Mouse (Mus musculus): ENCODE data around the gene 1700001P01Rik. TPM values are rescaled to one million over a fixed set of nuclear protein-coding genes. Genes with fewer than 3 reads are reported as not detected.

The 1700001P01Rik gene
- not detected in 2 replicates for polyA plus RNA-seq (2014; fragmentation: Nextera tagmentation; extraction: Ambion mirVana)

DNA sequence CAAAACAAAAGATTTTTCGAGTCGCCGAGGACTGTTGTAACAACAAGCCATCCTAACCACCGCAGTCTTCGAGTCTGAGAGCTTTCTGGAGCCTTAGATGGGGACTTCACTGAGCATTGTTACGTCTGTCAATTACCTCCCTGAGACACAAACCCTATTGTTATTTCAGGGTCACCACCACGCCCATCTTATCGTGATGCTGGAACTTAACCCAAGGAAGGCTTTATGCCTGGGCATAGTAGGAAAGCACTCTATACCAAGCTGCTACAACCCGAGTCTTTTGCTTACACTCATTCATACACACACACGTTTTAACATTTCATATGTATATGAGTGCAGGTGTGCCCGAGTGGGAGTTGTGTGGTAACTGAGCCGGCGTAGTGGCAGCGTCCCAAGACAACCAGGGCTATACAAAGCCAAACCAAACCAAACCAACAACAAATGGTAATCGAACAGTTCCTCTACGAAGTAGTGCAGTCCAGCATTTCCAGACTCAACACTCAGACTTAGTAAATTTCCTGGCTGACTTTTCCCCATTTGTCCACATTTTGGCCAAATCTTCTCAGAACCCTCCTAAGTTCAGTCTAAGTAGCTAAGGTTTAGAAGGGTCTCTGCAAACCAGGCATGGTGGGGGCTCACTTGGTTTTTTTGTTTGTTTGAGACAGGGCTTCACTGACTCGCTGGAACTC is at the start of gene 1700001P01Rik:
Gene 1700001P01Rik, minus strand, starts transcription at position 111 of the 689 bp plus-strand sequence.
- no peak for ATAC-seq (ENCODE audit: insufficient number of reproducible peaks, insufficient read depth, low FRiP score, low read depth)

DNA sequence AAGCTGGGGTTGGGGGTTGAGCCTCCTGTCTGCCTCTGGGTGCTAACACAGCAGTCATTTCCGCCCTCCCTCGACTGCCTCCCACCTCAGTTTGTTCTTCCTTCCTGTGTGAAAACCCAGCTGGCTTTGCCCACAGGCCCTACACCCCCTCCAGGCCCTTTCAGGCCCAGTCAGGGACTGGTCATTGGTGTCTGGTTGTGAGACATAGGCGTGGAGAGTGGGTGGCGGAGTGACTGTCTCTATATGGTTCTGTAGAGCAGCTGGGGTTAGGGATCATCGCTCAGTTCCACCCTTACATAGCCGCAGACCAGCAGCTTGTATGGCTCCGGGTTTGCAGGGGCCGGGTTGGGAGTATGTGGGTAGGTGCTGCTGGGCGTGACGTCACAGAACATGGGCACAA is 49.6 kb upstream of the 1700001P01Rik start:
- 80% methylated on average over 10 of the region's 10 CpGs for WGBS
- H3K27me3 ChIP-seq (ENCODE audit: control insufficient read depth, insufficient read depth, low read length), result no peaks in the 10 kb centered on the region
- no peak overlapping the region for H3K4me3 ChIP-seq (ENCODE audit: control insufficient read depth in 1 of 2, insufficient read depth in 1 of 2, low read depth in 1 of 2, low read length in 2 of 2)
- no peak overlapping the region for H3K4me2 ChIP-seq (ENCODE audit: low read length)
- no peaks in the 10 kb centered on the region for H3K9me3 ChIP-seq (ENCODE audit: control insufficient read depth, low read length)
- no peak overlapping the region for H3K9ac ChIP-seq (ENCODE audit: low read length)
- ATAC-seq (ENCODE audit: insufficient number of reproducible peaks, insufficient read depth, low FRiP score, low read depth), result no peak
- H3K36me3 ChIP-seq (ENCODE audit: control insufficient read depth, insufficient read depth, low read length), result peaks cover 75% of the 10 kb centered on the region
- H3K27ac ChIP-seq (replicated peaks in 1 of 2; ENCODE audit: control insufficient read depth in 1 of 2, insufficient read depth in 1 of 2, low read depth in 2 of 2, low read length in 2 of 2), result no peak overlapping the region
- peaks cover 11 to 12% of the 10 kb centered on the region in 2 experiments for H3K4me1 ChIP-seq (ENCODE audit: control insufficient read depth in 2 of 2, insufficient read depth in 2 of 2, low read length in 2 of 2)

More for the DNA sequence above, at the start of gene 1700001P01Rik:
- Histone ChIP-seq H3K36me3 (ENCODE audit: control insufficient read depth, insufficient read depth, low read length) (peaks cover 54% of the 10 kb centered on the region), H3K4me3 (ENCODE audit: control insufficient read depth in 1 of 2, insufficient read depth in 1 of 2, low read depth in 1 of 2, low read length in 2 of 2) (no peak within 1 kb of the TSS), H3K9ac (ENCODE audit: low read length) (no peak within 1 kb of the TSS), H3K9me3 (ENCODE audit: control insufficient read depth, low read length) (no peaks in the 10 kb centered on the region), H3K27ac (replicated peaks in 1 of 2; ENCODE audit: control insufficient read depth in 1 of 2, insufficient read depth in 1 of 2, low read depth in 2 of 2, low read length in 2 of 2) (0 out of 4 replicates have a peak within 1 kb of the TSS, but pooled peaks of 1 of the 2 experiments have one; percentile 4), H3K4me1 (ENCODE audit: control insufficient read depth in 2 of 2, insufficient read depth in 2 of 2, low read length in 2 of 2) (peaks cover 2 to 8% of the 10 kb centered on the region in 2 experiments), H3K4me2 (ENCODE audit: low read length) (no peak within 1 kb of the TSS), H3K27me3 (ENCODE audit: control insufficient read depth, insufficient read depth, low read length) (no peaks in the 10 kb centered on the region)
- WGBS, result 52% methylated on average over 17 of the region's 17 CpGs

DNA sequence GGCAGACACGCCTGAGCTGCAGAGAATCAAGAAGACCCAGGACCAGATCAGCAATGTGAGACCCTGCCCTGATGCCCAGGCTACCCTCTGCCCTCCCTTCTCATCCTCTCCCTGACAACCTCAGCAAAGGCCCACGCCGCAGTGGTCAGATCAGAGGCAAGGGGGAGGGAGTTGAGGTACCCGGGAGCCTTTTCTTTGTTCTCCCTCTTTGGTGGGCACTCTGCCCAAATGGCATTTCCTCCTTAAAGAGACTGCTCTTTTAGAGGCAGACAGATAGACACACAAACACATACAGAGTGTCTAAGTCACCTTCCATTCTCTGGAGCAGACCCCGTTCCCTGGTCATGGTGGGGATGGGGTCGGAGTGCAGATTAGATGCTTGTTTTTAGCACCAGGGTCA is 49.2 kb upstream of the 1700001P01Rik start:
- ATAC-seq (ENCODE audit: insufficient number of reproducible peaks, insufficient read depth, low FRiP score, low read depth), result no peak
- Histone ChIP-seq H3K9me3 (ENCODE audit: control insufficient read depth, low read length) (no peaks in the 10 kb centered on the region), H3K4me1 (ENCODE audit: control insufficient read depth in 2 of 2, insufficient read depth in 2 of 2, low read length in 2 of 2) (peaks cover 12 to 13% of the 10 kb centered on the region in 2 experiments), H3K4me3 (ENCODE audit: control insufficient read depth in 1 of 2, insufficient read depth in 1 of 2, low read depth in 1 of 2, low read length in 2 of 2) (no peak overlapping the region), H3K4me2 (ENCODE audit: low read length) (no peak overlapping the region), H3K27me3 (ENCODE audit: control insufficient read depth, insufficient read depth, low read length) (no peaks in the 10 kb centered on the region), H3K27ac (replicated peaks in 1 of 2; ENCODE audit: control insufficient read depth in 1 of 2, insufficient read depth in 1 of 2, low read depth in 2 of 2, low read length in 2 of 2) (no peak overlapping the region), H3K9ac (ENCODE audit: low read length) (no peak overlapping the region), H3K36me3 (ENCODE audit: control insufficient read depth, insufficient read depth, low read length) (peaks cover 72% of the 10 kb centered on the region)
- WGBS, result 62% methylated on average over 6 of the region's 6 CpGs

DNA sequence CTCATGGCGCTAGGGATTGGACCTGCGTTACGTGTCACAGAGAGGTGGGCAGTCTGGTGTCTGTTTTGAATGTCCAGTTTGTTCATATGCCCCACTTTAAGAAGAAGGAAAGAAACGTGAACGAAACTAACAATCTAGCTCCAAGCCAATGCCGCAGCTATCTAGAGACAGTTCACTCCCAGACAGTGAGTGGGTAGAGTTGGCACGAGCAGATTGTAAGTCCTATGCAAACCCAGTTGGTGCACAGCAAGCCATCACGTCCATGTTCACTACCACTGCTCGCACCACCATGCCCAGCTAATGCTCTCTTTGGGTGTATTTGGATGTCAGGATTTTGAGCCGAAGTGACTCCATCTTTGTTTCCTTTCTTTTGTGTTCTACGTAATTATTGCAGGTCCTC is 48.5 kb upstream of the 1700001P01Rik start:
- WGBS, result 92% methylated on average over 11 of the region's 11 CpGs
- Histone ChIP-seq H3K4me2 (ENCODE audit: low read length) (no peak overlapping the region), H3K9me3 (ENCODE audit: control insufficient read depth, low read length) (no peaks in the 10 kb centered on the region), H3K4me1 (ENCODE audit: control insufficient read depth in 2 of 2, insufficient read depth in 2 of 2, low read length in 2 of 2) (peaks cover 14 to 20% of the 10 kb centered on the region in 2 experiments), H3K27me3 (ENCODE audit: control insufficient read depth, insufficient read depth, low read length) (no peaks in the 10 kb centered on the region), H3K27ac (replicated peaks in 1 of 2; ENCODE audit: control insufficient read depth in 1 of 2, insufficient read depth in 1 of 2, low read depth in 2 of 2, low read length in 2 of 2) (no peak overlapping the region), H3K4me3 (ENCODE audit: control insufficient read depth in 1 of 2, insufficient read depth in 1 of 2, low read depth in 1 of 2, low read length in 2 of 2) (no peak overlapping the region), H3K36me3 (ENCODE audit: control insufficient read depth, insufficient read depth, low read length) (peaks cover 68% of the 10 kb centered on the region), H3K9ac (ENCODE audit: low read length) (no peak overlapping the region)
- no peak for ATAC-seq (ENCODE audit: insufficient number of reproducible peaks, insufficient read depth, low FRiP score, low read depth)

DNA sequence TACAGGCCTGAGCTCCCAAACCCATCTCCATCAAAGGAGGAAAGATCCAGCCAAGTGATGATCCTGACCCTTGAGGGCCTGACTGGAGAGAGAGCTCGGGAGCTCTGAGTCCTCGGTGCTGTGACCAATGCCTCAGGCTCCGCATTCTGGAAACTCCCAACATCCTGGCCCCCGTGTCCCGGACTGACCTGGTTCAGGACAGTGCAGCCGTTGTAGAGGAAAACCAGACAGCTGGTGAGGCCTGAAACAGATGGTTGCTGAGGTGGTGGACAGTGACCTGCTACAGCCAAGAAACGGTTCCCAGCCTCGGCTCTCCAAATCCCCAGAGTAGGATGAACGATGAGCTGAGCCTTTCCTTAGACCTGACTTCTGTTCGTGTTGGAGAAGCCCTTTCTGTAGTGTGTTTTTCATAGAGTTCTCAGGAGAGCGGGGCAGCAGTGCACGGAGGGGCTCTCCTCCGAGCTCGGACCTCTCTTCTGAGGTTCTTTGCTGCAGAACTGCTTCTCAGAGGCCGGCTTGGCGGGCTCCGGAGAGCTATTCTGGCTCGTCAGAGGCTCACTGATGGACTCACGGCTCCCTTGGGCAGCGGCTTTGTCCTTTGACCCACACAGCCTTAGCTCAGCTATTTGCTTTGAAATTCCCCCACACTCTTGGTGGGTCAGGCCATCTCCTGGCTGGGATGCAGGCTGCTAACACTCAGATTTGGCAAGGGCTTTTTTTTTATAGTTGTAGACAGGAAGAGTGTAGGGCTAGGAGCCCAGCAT is 47.3 kb upstream of the 1700001P01Rik start:
- Histone ChIP-seq H3K9ac (ENCODE audit: low read length) (no peak overlapping the region), H3K9me3 (ENCODE audit: control insufficient read depth, low read length) (no peaks in the 10 kb centered on the region), H3K4me3 (ENCODE audit: control insufficient read depth in 1 of 2, insufficient read depth in 1 of 2, low read depth in 1 of 2, low read length in 2 of 2) (no peak overlapping the region), H3K4me2 (ENCODE audit: low read length) (no peak overlapping the region), H3K27me3 (ENCODE audit: control insufficient read depth, insufficient read depth, low read length) (no peaks in the 10 kb centered on the region), H3K4me1 (ENCODE audit: control insufficient read depth in 2 of 2, insufficient read depth in 2 of 2, low read length in 2 of 2) (peaks cover 25 to 31% of the 10 kb centered on the region in 2 experiments), H3K27ac (replicated peaks in 1 of 2; ENCODE audit: control insufficient read depth in 1 of 2, insufficient read depth in 1 of 2, low read depth in 2 of 2, low read length in 2 of 2) (no peak overlapping the region), H3K36me3 (ENCODE audit: control insufficient read depth, insufficient read depth, low read length) (peaks cover 62% of the 10 kb centered on the region)
- no peak for ATAC-seq (ENCODE audit: insufficient number of reproducible peaks, insufficient read depth, low FRiP score, low read depth)
- 77% methylated on average over 20 of the region's 20 CpGs for WGBS

DNA sequence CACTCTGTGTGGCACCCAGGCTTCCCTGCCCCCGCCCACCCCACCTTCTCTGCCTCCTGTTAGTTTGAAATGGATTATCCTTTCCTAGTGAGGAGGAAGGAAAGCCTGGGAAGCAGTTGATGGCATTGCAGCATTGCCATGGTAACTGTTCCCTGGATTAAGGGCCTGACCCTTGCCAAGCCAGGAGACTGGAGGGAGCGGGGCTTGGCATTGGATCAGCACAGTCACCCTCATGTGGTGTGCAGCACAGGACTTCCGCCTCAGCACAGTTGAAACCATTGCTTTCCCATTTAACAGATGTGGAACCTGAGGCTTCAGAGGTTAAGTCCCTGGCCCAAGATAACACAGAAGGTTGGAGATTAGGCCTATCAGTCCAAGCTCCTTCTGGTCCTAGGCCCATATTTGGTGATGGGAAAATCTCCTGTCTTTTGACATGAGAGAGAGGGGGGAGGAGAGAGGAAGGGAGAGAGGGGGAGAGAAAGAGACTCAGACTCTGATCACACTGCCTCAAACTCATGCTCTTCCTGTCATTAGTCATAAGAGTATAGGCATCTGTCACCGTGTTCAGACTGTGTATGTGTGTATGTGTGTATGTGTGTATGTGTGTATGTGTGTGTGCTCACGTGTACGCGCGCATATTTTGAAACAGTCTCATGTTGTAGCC is 45.8 kb upstream of the 1700001P01Rik start:
- no peaks in the 10 kb centered on the region for H3K27me3 ChIP-seq (ENCODE audit: control insufficient read depth, insufficient read depth, low read length)
- H3K36me3 ChIP-seq (ENCODE audit: control insufficient read depth, insufficient read depth, low read length), result peaks cover 59% of the 10 kb centered on the region
- H3K4me1 ChIP-seq (ENCODE audit: control insufficient read depth in 2 of 2, insufficient read depth in 2 of 2, low read length in 2 of 2), result peaks cover 38 to 46% of the 10 kb centered on the region in 2 experiments
- no peak overlapping the region for H3K4me2 ChIP-seq (ENCODE audit: low read length)
- H3K9ac ChIP-seq (ENCODE audit: low read length), result no peak overlapping the region
- H3K27ac ChIP-seq (replicated peaks in 1 of 2; ENCODE audit: control insufficient read depth in 1 of 2, insufficient read depth in 1 of 2, low read depth in 2 of 2, low read length in 2 of 2), result no peak overlapping the region
- WGBS, result 91% methylated on average over 8 of the region's 8 CpGs
- ATAC-seq (ENCODE audit: insufficient number of reproducible peaks, insufficient read depth, low FRiP score, low read depth), result no peak
- no peak overlapping the region for H3K4me3 ChIP-seq (ENCODE audit: control insufficient read depth in 1 of 2, insufficient read depth in 1 of 2, low read depth in 1 of 2, low read length in 2 of 2)
- no peaks in the 10 kb centered on the region for H3K9me3 ChIP-seq (ENCODE audit: control insufficient read depth, low read length)

DNA sequence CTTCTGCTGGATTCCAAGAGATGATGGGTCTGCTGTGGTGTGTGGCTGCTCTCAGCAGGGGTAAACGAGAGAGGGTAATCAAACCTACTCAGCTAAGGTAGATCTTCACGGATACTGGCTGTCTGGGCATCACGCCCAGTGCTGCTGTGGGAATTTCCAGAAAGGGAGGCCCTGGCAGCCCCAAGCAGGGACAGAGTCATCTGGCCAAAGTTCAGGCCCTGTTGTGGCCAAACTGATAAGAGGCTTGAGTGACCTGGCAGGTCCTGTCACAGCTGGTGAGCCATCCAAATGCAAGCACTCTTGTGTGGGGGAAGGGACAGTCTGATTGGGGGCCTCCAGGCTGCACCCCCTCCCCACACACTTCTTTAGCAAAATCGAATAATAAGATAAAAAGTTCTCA is 45.1 kb upstream of the 1700001P01Rik start:
- WGBS, result 22% methylated on average over 4 of the region's 4 CpGs
- Histone ChIP-seq H3K36me3 (ENCODE audit: control insufficient read depth, insufficient read depth, low read length) (peaks cover 59% of the 10 kb centered on the region), H3K4me1 (ENCODE audit: control insufficient read depth in 2 of 2, insufficient read depth in 2 of 2, low read length in 2 of 2) (peaks cover 42 to 50% of the 10 kb centered on the region in 2 experiments), H3K27ac (replicated peaks in 1 of 2; ENCODE audit: control insufficient read depth in 1 of 2, insufficient read depth in 1 of 2, low read depth in 2 of 2, low read length in 2 of 2) (peak overlapping the region in 1 of 2 experiments; percentile 48; a peak in 1 of 4 replicates), H3K4me3 (ENCODE audit: control insufficient read depth in 1 of 2, insufficient read depth in 1 of 2, low read depth in 1 of 2, low read length in 2 of 2) (no peak overlapping the region), H3K4me2 (ENCODE audit: low read length) (no peak overlapping the region), H3K27me3 (ENCODE audit: control insufficient read depth, insufficient read depth, low read length) (no peaks in the 10 kb centered on the region), H3K9ac (ENCODE audit: low read length) (no peak overlapping the region), H3K9me3 (ENCODE audit: control insufficient read depth, low read length) (no peaks in the 10 kb centered on the region)
- ATAC-seq (ENCODE audit: insufficient number of reproducible peaks, insufficient read depth, low FRiP score, low read depth), result no peak; the same call in 1 of the 2 replicates
